Mouse (Mus musculus) WW6 (cell line): Measurements from ENCODE around the gene Gm20388.
"Not testable (repeated sequence)": the region's sequence is repeated elsewhere in the genome, so short reads cannot be mapped to it uniquely, and the experiment has no call there.

Source experiments
- DNase-seq: peaks from one replicate; pipeline ENCODE4 v3.0.0-alpha.2; 2013; ENCODE audit warnings: low read depth, low spot score

Gm20388 gene

GRCm38 (mm10) chr8:120368191-120368590 is 457.6 kb downstream of the Gm20388 start:
- not testable (repeated sequence) for DNase-seq

- DNase-seq, result peak; percentile 70
Observed at GRCm38 (mm10) chr8:120368814-120369649, 458.4 kb downstream of the Gm20388 start.

GRCm38 (mm10) chr8:120369956-120370355 is 459.3 kb downstream of the Gm20388 start:
- no peak for DNase-seq

- no peak for DNase-seq
Observed at GRCm38 (mm10) chr8:120370461-120370860, 459.8 kb downstream of the Gm20388 start.

- no peak for DNase-seq
Observed at GRCm38 (mm10) chr8:120371146-120371545, 460.5 kb downstream of the Gm20388 start.

- no peak for DNase-seq
Observed at GRCm38 (mm10) chr8:120371725-120372457, 461.2 kb downstream of the Gm20388 start.

- no peak for DNase-seq
Observed at GRCm38 (mm10) chr8:120372684-120373083, 462.0 kb downstream of the Gm20388 start.

- DNase-seq, result no peak
Observed at GRCm38 (mm10) chr8:120373621-120374020, 463.0 kb downstream of the Gm20388 start.

- DNase-seq, result no peak
Observed at GRCm38 (mm10) chr8:120374070-120374469, 463.4 kb downstream of the Gm20388 start.

- DNase-seq, result no peak
Observed at GRCm38 (mm10) chr8:120374514-120374913, 463.9 kb downstream of the Gm20388 start.

- DNase-seq, result peak; percentile 71
Observed at GRCm38 (mm10) chr8:120375170-120375569, 464.5 kb downstream of the Gm20388 start.

- no peak for DNase-seq
Observed at GRCm38 (mm10) chr8:120376215-120376614, 465.6 kb downstream of the Gm20388 start.

GRCm38 (mm10) chr8:120376847-120377802 is 466.5 kb downstream of the Gm20388 start:
- DNase-seq, result no peak

- no peak for DNase-seq
Observed at GRCm38 (mm10) chr8:120377803-120378189, 467.2 kb downstream of the Gm20388 start.

GRCm38 (mm10) chr8:120378306-120378705 is 467.7 kb downstream of the Gm20388 start:
- DNase-seq, result no peak

- no peak for DNase-seq
Observed at GRCm38 (mm10) chr8:120379015-120379414, 468.4 kb downstream of the Gm20388 start.

GRCm38 (mm10) chr8:120381865-120382264 is 471.2 kb downstream of the Gm20388 start:
- DNase-seq, result no peak

- DNase-seq, result no peak
Observed at GRCm38 (mm10) chr8:120382436-120383203, 472.0 kb downstream of the Gm20388 start.

GRCm38 (mm10) chr8:120383204-120383560 is 472.5 kb downstream of the Gm20388 start:
- DNase-seq, result no peak

GRCm38 (mm10) chr8:120383713-120384112 is 473.1 kb downstream of the Gm20388 start:
- DNase-seq, result no peak

- DNase-seq, result no peak
Observed at GRCm38 (mm10) chr8:120384745-120385144, 474.1 kb downstream of the Gm20388 start.
